Mouse (Mus musculus): Measurements from ENCODE around the gene Gm20388. TPM values are rescaled to one million over a fixed set of nuclear protein-coding genes. Genes with fewer than 3 reads are reported as not detected.
A peak's percentile ranks its signal among the peaks of the same experiment; 100 is the strongest.

Gm20388 gene
- polyA plus RNA-seq, 1 experiment from 2014 or later: 7.4 TPM

GRCm38 (mm10) chr8:120135687-120136086 lies 225.0 kb downstream of the Gm20388 start:
- 91% methylated on average over 7 of the region's 7 CpGs for WGBS

GRCm38 (mm10) chr8:120136618-120137017 lies 226.0 kb downstream of the Gm20388 start:
- Histone ChIP-seq H3K9ac (no peak overlapping the region), H3K9me3 (replicated peaks) (no peaks in the 10 kb centered on the region), H3K36me3 (no peaks in the 10 kb centered on the region), H3K27me3 (no peaks in the 10 kb centered on the region; the same call in 1 of the 2 replicates), H3K4me2 (no peak overlapping the region), H3K4me1 (no peaks in the 10 kb centered on the region), H3K4me3 (replicated peaks) (no peak overlapping the region), H3K27ac (no peak overlapping the region)
- WGBS: 72% methylated on average over 7 of the region's 7 CpGs
- ATAC-seq (replicated peaks; ENCODE audit: low FRiP score): no peak

More at GRCm38 (mm10) chr8:120135687-120136086, 225.0 kb downstream of the Gm20388 start:
- Histone ChIP-seq H3K9ac (no peak overlapping the region), H3K4me2 (no peak overlapping the region), H3K4me3 (replicated peaks) (no peak overlapping the region), H3K36me3 (no peaks in the 10 kb centered on the region), H3K27me3 (no peaks in the 10 kb centered on the region; the same call in 1 of the 2 replicates), H3K27ac (no peak overlapping the region), H3K4me1 (no peaks in the 10 kb centered on the region), H3K9me3 (replicated peaks) (no peaks in the 10 kb centered on the region)
- no peak for ATAC-seq (replicated peaks; ENCODE audit: low FRiP score)

GRCm38 (mm10) chr8:120138958-120139357 lies 228.3 kb downstream of the Gm20388 start:
- 52% methylated on average over 2 of the region's 2 CpGs for WGBS
- no peaks in the 10 kb centered on the region for H3K9me3 ChIP-seq (replicated peaks)
- no peak overlapping the region for H3K4me3 ChIP-seq (replicated peaks)
- no peak overlapping the region for H3K27ac ChIP-seq
- peaks cover under 1% of the 10 kb centered on the region; the same call in 1 of the 2 replicates for H3K4me1 ChIP-seq
- H3K27me3 ChIP-seq: no peaks in the 10 kb centered on the region; the same call in 1 of the 2 replicates
- no peak overlapping the region for H3K4me2 ChIP-seq
- ATAC-seq (replicated peaks; ENCODE audit: low FRiP score): no peak
- H3K36me3 ChIP-seq: no peaks in the 10 kb centered on the region
- H3K9ac ChIP-seq: no peak overlapping the region

- H3K9me3 ChIP-seq (replicated peaks): no peaks in the 10 kb centered on the region
- 64% methylated on average over 3 of the region's 3 CpGs for WGBS
- H3K4me1 ChIP-seq: peaks cover 13% of the 10 kb centered on the region
- no peaks in the 10 kb centered on the region for H3K36me3 ChIP-seq
- no peaks in the 10 kb centered on the region; the same call in 1 of the 2 replicates for H3K27me3 ChIP-seq
- no peak overlapping the region for H3K27ac ChIP-seq
- no peak for ATAC-seq (replicated peaks; ENCODE audit: low FRiP score)
- no peak overlapping the region for H3K4me3 ChIP-seq (replicated peaks)
- H3K4me2 ChIP-seq: no peak overlapping the region
- H3K9ac ChIP-seq: no peak overlapping the region
Measured at GRCm38 (mm10) chr8:120140769-120141168, 230.1 kb downstream of the Gm20388 start.

- no peak for ATAC-seq (replicated peaks; ENCODE audit: low FRiP score)
- no peaks in the 10 kb centered on the region; the same call in 1 of the 2 replicates for H3K27me3 ChIP-seq
- H3K4me3 ChIP-seq (replicated peaks): no peak overlapping the region
- peaks cover 13% of the 10 kb centered on the region for H3K4me1 ChIP-seq
- H3K9ac ChIP-seq: no peak overlapping the region
- no peaks in the 10 kb centered on the region for H3K36me3 ChIP-seq
- H3K4me2 ChIP-seq: no peak overlapping the region
- no peak overlapping the region for H3K27ac ChIP-seq
- no peaks in the 10 kb centered on the region for H3K9me3 ChIP-seq (replicated peaks)
- WGBS: 59% methylated on average over 15 of the region's 15 CpGs
Measured at GRCm38 (mm10) chr8:120143911-120144651, 233.4 kb downstream of the Gm20388 start.

- Histone ChIP-seq H3K4me2 (no peak overlapping the region), H3K36me3 (no peaks in the 10 kb centered on the region), H3K9ac (no peak overlapping the region), H3K4me3 (replicated peaks) (no peak overlapping the region), H3K27ac (no peak overlapping the region), H3K27me3 (no peaks in the 10 kb centered on the region; the same call in 1 of the 2 replicates), H3K9me3 (replicated peaks) (no peaks in the 10 kb centered on the region), H3K4me1 (peaks cover 13% of the 10 kb centered on the region)
- WGBS: 54% methylated on average over 12 of the region's 12 CpGs
- ATAC-seq (replicated peaks; ENCODE audit: low FRiP score): no peak
Measured at GRCm38 (mm10) chr8:120144652-120145301, 234.1 kb downstream of the Gm20388 start.

GRCm38 (mm10) chr8:120146051-120146450 lies 235.4 kb downstream of the Gm20388 start:
- Histone ChIP-seq H3K4me1 (peaks cover 16% of the 10 kb centered on the region), H3K27ac (no peak overlapping the region), H3K4me3 (replicated peaks) (no peak overlapping the region), H3K9ac (no peak overlapping the region), H3K9me3 (replicated peaks) (no peaks in the 10 kb centered on the region), H3K36me3 (no peaks in the 10 kb centered on the region), H3K4me2 (no peak overlapping the region), H3K27me3 (no peaks in the 10 kb centered on the region)
- no peak for ATAC-seq (replicated peaks; ENCODE audit: low FRiP score)
- 76% methylated on average over 1 of the region's 1 CpGs for WGBS

GRCm38 (mm10) chr8:120150028-120150427 lies 239.4 kb downstream of the Gm20388 start:
- Histone ChIP-seq H3K4me3 (replicated peaks) (no peak overlapping the region), H3K36me3 (no peaks in the 10 kb centered on the region), H3K9ac (no peak overlapping the region), H3K4me1 (peaks cover 34% of the 10 kb centered on the region), H3K9me3 (replicated peaks) (no peaks in the 10 kb centered on the region), H3K27me3 (no peaks in the 10 kb centered on the region), H3K4me2 (no peak overlapping the region), H3K27ac (no peak overlapping the region)
- 51% methylated on average over 12 of the region's 12 CpGs for WGBS
- ATAC-seq (replicated peaks; ENCODE audit: low FRiP score): no peak

- Histone ChIP-seq H3K4me2 (no peak overlapping the region), H3K36me3 (no peaks in the 10 kb centered on the region), H3K9ac (no peak overlapping the region), H3K9me3 (replicated peaks) (no peaks in the 10 kb centered on the region), H3K27me3 (no peaks in the 10 kb centered on the region), H3K4me3 (replicated peaks) (no peak overlapping the region), H3K4me1 (peaks cover 40% of the 10 kb centered on the region), H3K27ac (no peak overlapping the region)
- 48% methylated on average over 9 of the region's 9 CpGs for WGBS
- ATAC-seq (replicated peaks; ENCODE audit: low FRiP score): no peak
Measured at GRCm38 (mm10) chr8:120151151-120151550, 240.5 kb downstream of the Gm20388 start.

GRCm38 (mm10) chr8:120152636-120153035 lies 242.0 kb downstream of the Gm20388 start:
- Histone ChIP-seq H3K4me2 (no peak overlapping the region), H3K36me3 (no peaks in the 10 kb centered on the region), H3K27ac (peak overlapping the region; percentile 29; the same call in 1 of the 2 replicates), H3K27me3 (no peaks in the 10 kb centered on the region), H3K4me1 (peaks cover 40% of the 10 kb centered on the region), H3K4me3 (replicated peaks) (no peak overlapping the region), H3K9me3 (replicated peaks) (no peaks in the 10 kb centered on the region), H3K9ac (no peak overlapping the region)
- no peak for ATAC-seq (replicated peaks; ENCODE audit: low FRiP score)
- WGBS: 58% methylated on average over 7 of the region's 7 CpGs

- peaks cover 14% of the 10 kb centered on the region for H3K27me3 ChIP-seq
- H3K36me3 ChIP-seq: no peaks in the 10 kb centered on the region
- no peak overlapping the region for H3K9ac ChIP-seq
- ATAC-seq (replicated peaks; ENCODE audit: low FRiP score): no peak
- no peak overlapping the region for H3K4me3 ChIP-seq (replicated peaks)
- H3K4me2 ChIP-seq: no peak overlapping the region
- no peak overlapping the region for H3K27ac ChIP-seq
- H3K9me3 ChIP-seq (replicated peaks): no peaks in the 10 kb centered on the region
- WGBS: 74% methylated on average over 8 of the region's 8 CpGs
- peaks cover 11% of the 10 kb centered on the region; the same call in 1 of the 2 replicates for H3K4me1 ChIP-seq
Measured at GRCm38 (mm10) chr8:120160366-120160765, 249.7 kb downstream of the Gm20388 start.

GRCm38 (mm10) chr8:120161658-120162403 lies 251.2 kb downstream of the Gm20388 start:
- Histone ChIP-seq H3K27ac (no peak overlapping the region), H3K9me3 (replicated peaks) (no peaks in the 10 kb centered on the region), H3K4me3 (replicated peaks) (no peak overlapping the region), H3K9ac (no peak overlapping the region), H3K27me3 (peaks cover 14% of the 10 kb centered on the region), H3K36me3 (no peaks in the 10 kb centered on the region), H3K4me2 (no peak overlapping the region), H3K4me1 (0 out of 2 replicates have a peak, but pooled peaks cover 4% of the 10 kb centered on the region)
- ATAC-seq (replicated peaks; ENCODE audit: low FRiP score): no peak
- 81% methylated on average over 16 of the region's 16 CpGs for WGBS
